ENCODE assay signal across 7 mouse cellular contexts in the genomic region with DNA sequence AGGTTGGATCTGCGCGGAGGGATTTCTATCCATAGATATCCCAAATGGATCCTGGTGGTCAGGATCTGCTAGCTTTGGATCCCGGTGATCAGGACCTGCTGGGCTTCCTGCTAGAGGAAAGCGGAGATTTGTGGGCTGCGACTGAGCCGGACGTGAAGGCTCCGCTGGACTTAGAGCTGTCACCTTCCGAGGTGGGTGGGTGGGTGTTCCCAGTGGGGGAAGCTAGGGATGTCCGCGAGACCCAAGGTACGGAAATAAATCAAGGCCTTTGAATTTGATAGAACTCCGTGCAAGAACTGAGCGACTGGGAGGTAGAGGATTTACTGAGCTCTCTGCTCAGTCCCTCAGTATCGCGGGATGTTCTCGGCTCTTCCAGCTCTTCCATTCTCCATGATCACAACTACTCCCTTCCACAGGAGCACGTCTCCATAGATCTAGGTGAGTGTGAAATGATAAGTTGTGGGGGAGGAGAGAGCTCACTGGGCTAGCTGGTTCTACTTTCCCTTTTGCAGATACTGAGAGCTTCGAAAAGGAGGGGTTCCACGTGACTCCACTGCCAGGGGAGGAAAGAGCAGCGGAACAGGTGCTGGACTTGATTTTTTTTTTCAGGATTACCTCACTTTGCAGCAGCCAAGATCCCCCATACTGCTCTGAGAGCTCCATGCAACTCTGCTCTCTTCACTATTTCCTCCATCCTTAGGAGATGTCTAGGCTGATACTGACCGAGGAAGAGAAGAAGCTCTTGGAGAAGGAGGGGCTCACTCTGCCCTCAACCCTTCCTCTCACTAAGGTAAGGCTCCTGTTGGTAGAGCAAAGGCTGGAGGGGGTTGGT. TPM values are rescaled to one million over a fixed set of nuclear protein-coding genes. Genes with fewer than 3 reads are reported as not detected.
DNase-seq lines count a peak whose midpoint lies in the region; ATAC-seq lines count a peak whose summit lies in the region.

No protein-coding gene starts in this region.

- WGBS in lung, embryonic 16.5 days = 3% methylated on average over 22 of the region's 22 CpGs
- WGBS in embryonic facial prominence, embryonic 12.5 days = 7% methylated on average over 22 of the region's 22 CpGs
- 3% methylated on average over 22 of the region's 22 CpGs for WGBS in intestine, embryonic 16.5 days
- WGBS in neural tube, embryonic 12.5 days = 8% methylated on average over 22 of the region's 22 CpGs

- peak overlapping the region; percentile 96 for H3K9ac ChIP-seq in lung, embryonic 16.5 days (ENCODE audit: low read length)
- peak overlapping the region; percentile 95 for H3K9ac ChIP-seq in embryonic facial prominence, embryonic 12.5 days
- peak overlapping the region; percentile 95 for H3K9ac ChIP-seq in intestine, embryonic 16.5 days (ENCODE audit: low read depth, low read length)
- H3K9ac ChIP-seq in neural tube, embryonic 12.5 days = peak overlapping the region; percentile 77

- peak overlapping the region; percentile 100 for H3K27ac ChIP-seq in lung, embryonic 16.5 days (ENCODE audit: low read length)
- peak overlapping the region; percentile 99; the same call in 1 of the 2 replicates for H3K27ac ChIP-seq in embryonic facial prominence, embryonic 12.5 days
- H3K27ac ChIP-seq in intestine, embryonic 16.5 days (ENCODE audit: low read length) = peak overlapping the region; percentile 100
- H3K27ac ChIP-seq in neural tube, embryonic 12.5 days = peak overlapping the region; percentile 69; the same call in 1 of the 2 replicates

- H3K36me3 ChIP-seq in lung, embryonic 16.5 days (ENCODE audit: control insufficient read depth, insufficient read depth, low read length) = peaks cover 34% of the 10 kb centered on the region
- H3K36me3 ChIP-seq in embryonic facial prominence, embryonic 12.5 days = peaks cover 35% of the 10 kb centered on the region
- H3K36me3 ChIP-seq in intestine, embryonic 16.5 days (ENCODE audit: control insufficient read depth, insufficient read depth, low read length) = peaks cover 14% of the 10 kb centered on the region
- peaks cover 40% of the 10 kb centered on the region for H3K36me3 ChIP-seq in neural tube, embryonic 12.5 days

- DNase-seq in lung, postnatal 4 days = no peak
- DNase-seq in left cerebral cortex, adult 11 months (ENCODE audit: low spot score) = no peak

- ATAC-seq in lung, embryonic 16.5 days (ENCODE audit: low read depth) = no peak; the same call in 1 of the 2 replicates
- ATAC-seq in embryonic facial prominence, embryonic 12.5 days (ENCODE audit: insufficient number of reproducible peaks, insufficient read depth, low FRiP score, low TSS enrichment) = peak; percentile 2; the same call in 1 of the 2 replicates
- ATAC-seq in intestine, embryonic 16.5 days = peak; percentile 28
- ATAC-seq in neural tube, embryonic 12.5 days (ENCODE audit: low FRiP score, low read depth) = peak; percentile 17
- no peak for ATAC-seq in erythroid progenitor cell, adult 5-6 weeks (replicated peaks; ENCODE audit: low FRiP score, poor library complexity, severe bottlenecking)

- H3K4me1 ChIP-seq in lung, embryonic 16.5 days (replicated peaks; ENCODE audit: control insufficient read depth, insufficient read depth, low read length) = peaks cover 44% of the 10 kb centered on the region
- peaks cover 44% of the 10 kb centered on the region for H3K4me1 ChIP-seq in embryonic facial prominence, embryonic 12.5 days
- H3K4me1 ChIP-seq in intestine, embryonic 16.5 days (ENCODE audit: control insufficient read depth, insufficient read depth, low read length) = peaks cover 40% of the 10 kb centered on the region
- peaks cover 47% of the 10 kb centered on the region for H3K4me1 ChIP-seq in neural tube, embryonic 12.5 days

- H3K4me3 ChIP-seq in lung, embryonic 16.5 days (ENCODE audit: low read length) = peak overlapping the region; percentile 88
- peak overlapping the region; percentile 93 for H3K4me3 ChIP-seq in embryonic facial prominence, embryonic 12.5 days
- peak overlapping the region; percentile 71 for H3K4me3 ChIP-seq in intestine, embryonic 16.5 days (ENCODE audit: low read length)
- H3K4me3 ChIP-seq in neural tube, embryonic 12.5 days = peak overlapping the region; percentile 67

- H3K4me2 ChIP-seq in lung, embryonic 16.5 days (ENCODE audit: low read depth, low read length) = peak overlapping the region; percentile 66
- H3K4me2 ChIP-seq in embryonic facial prominence, embryonic 12.5 days (replicated peaks) = peak overlapping the region; percentile 82
- peak overlapping the region; percentile 90 for H3K4me2 ChIP-seq in intestine, embryonic 16.5 days (ENCODE audit: low read depth, low read length)
- H3K4me2 ChIP-seq in neural tube, embryonic 12.5 days (replicated peaks) = peak overlapping the region; percentile 85

- H3K27me3 ChIP-seq in lung, embryonic 16.5 days (ENCODE audit: control insufficient read depth, insufficient read depth, low read depth, low read length) = no peaks in the 10 kb centered on the region
- H3K27me3 ChIP-seq in embryonic facial prominence, embryonic 12.5 days = no peaks in the 10 kb centered on the region
- no peaks in the 10 kb centered on the region for H3K27me3 ChIP-seq in intestine, embryonic 16.5 days (replicated peaks; ENCODE audit: control insufficient read depth, insufficient read depth, low read length)
- no peaks in the 10 kb centered on the region for H3K27me3 ChIP-seq in neural tube, embryonic 12.5 days (replicated peaks)

- no peaks in the 10 kb centered on the region for H3K9me3 ChIP-seq in lung, embryonic 16.5 days (ENCODE audit: control insufficient read depth, low read length)
- H3K9me3 ChIP-seq in embryonic facial prominence, embryonic 12.5 days = no peaks in the 10 kb centered on the region
- H3K9me3 ChIP-seq in intestine, embryonic 16.5 days (ENCODE audit: control insufficient read depth, low read length) = no peaks in the 10 kb centered on the region
- no peaks in the 10 kb centered on the region for H3K9me3 ChIP-seq in neural tube, embryonic 12.5 days

RNA-seq across cellular contexts. Expression of a gene that starts 0.5 kb away (rescaled TPM):
- 68.7 and 84.9 TPM in 2 replicates for polyA plus RNA-seq in lung, embryonic 16.5 days (2015; fragmentation: Nextera tagmentation; extraction: Ambion mirVana)
- polyA plus RNA-seq in embryonic facial prominence, embryonic 12.5 days (2016; fragmentation: Nextera tagmentation; extraction: Ambion mirVana) = 71.0 and 73.9 TPM in 2 replicates
- 41.2 and 41.9 TPM in 2 replicates for polyA plus RNA-seq in intestine, embryonic 16.5 days (2015; fragmentation: Nextera tagmentation; extraction: Ambion mirVana)
- polyA plus RNA-seq in neural tube, embryonic 12.5 days (2016; fragmentation: Nextera tagmentation; extraction: Ambion mirVana) = 59.6 and 65.6 TPM in 2 replicates
- 111 and 144 TPM in 2 replicates for total RNA-seq in erythroid progenitor cell, adult 5-6 weeks (2015; ENCODE audit: low replicate concordance)
- total RNA-seq in erythroid progenitor cell, adult 5-6 weeks (2017; ENCODE audit: low replicate concordance) = 643 and 746 TPM in 2 replicates

RNA-seq across cellular contexts. Expression of a gene that starts 0.9 kb away (rescaled TPM):
- 69.5 and 70.9 TPM in 2 replicates for polyA plus RNA-seq in lung, embryonic 16.5 days (2015; fragmentation: Nextera tagmentation; extraction: Ambion mirVana)
- polyA plus RNA-seq in embryonic facial prominence, embryonic 12.5 days (2016; fragmentation: Nextera tagmentation; extraction: Ambion mirVana) = 43.5 and 49.9 TPM in 2 replicates
- 78.7 and 80.5 TPM in 2 replicates for polyA plus RNA-seq in intestine, embryonic 16.5 days (2015; fragmentation: Nextera tagmentation; extraction: Ambion mirVana)
- polyA plus RNA-seq in neural tube, embryonic 12.5 days (2016; fragmentation: Nextera tagmentation; extraction: Ambion mirVana) = 68.0 and 71.0 TPM in 2 replicates
- total RNA-seq in erythroid progenitor cell, adult 5-6 weeks (2015; ENCODE audit: low replicate concordance) = 8.0 and 12.3 TPM in 2 replicates
- 9.6 and 45.0 TPM in 2 replicates for total RNA-seq in erythroid progenitor cell, adult 5-6 weeks (2017; ENCODE audit: low replicate concordance)

RNA-seq across cellular contexts. Expression of a gene that starts 15.5 kb away (rescaled TPM):
- 23.1 and 25.0 TPM in 2 replicates for polyA plus RNA-seq in lung, embryonic 16.5 days (2015; fragmentation: Nextera tagmentation; extraction: Ambion mirVana)
- 33.8 and 37.7 TPM in 2 replicates for polyA plus RNA-seq in embryonic facial prominence, embryonic 12.5 days (2016; fragmentation: Nextera tagmentation; extraction: Ambion mirVana)
- polyA plus RNA-seq in intestine, embryonic 16.5 days (2015; fragmentation: Nextera tagmentation; extraction: Ambion mirVana) = 18.2 and 19.5 TPM in 2 replicates
- polyA plus RNA-seq in neural tube, embryonic 12.5 days (2016; fragmentation: Nextera tagmentation; extraction: Ambion mirVana) = 29.5 and 36.3 TPM in 2 replicates
- total RNA-seq in erythroid progenitor cell, adult 5-6 weeks (2015; ENCODE audit: low replicate concordance) = 29.2 and 31.0 TPM in 2 replicates
- 10.1 and 32.7 TPM in 2 replicates for total RNA-seq in erythroid progenitor cell, adult 5-6 weeks (2017; ENCODE audit: low replicate concordance)

RNA-seq across cellular contexts. Expression of a gene that starts 15.7 kb away (rescaled TPM):
- 21.0 and 21.3 TPM in 2 replicates for polyA plus RNA-seq in lung, embryonic 16.5 days (2015; fragmentation: Nextera tagmentation; extraction: Ambion mirVana)
- polyA plus RNA-seq in embryonic facial prominence, embryonic 12.5 days (2016; fragmentation: Nextera tagmentation; extraction: Ambion mirVana) = 32.0 and 34.0 TPM in 2 replicates
- 12.5 and 12.9 TPM in 2 replicates for polyA plus RNA-seq in intestine, embryonic 16.5 days (2015; fragmentation: Nextera tagmentation; extraction: Ambion mirVana)
- 50.4 and 55.4 TPM in 2 replicates for polyA plus RNA-seq in neural tube, embryonic 12.5 days (2016; fragmentation: Nextera tagmentation; extraction: Ambion mirVana)
- 22.3 and 28.1 TPM in 2 replicates for total RNA-seq in erythroid progenitor cell, adult 5-6 weeks (2015; ENCODE audit: low replicate concordance)
- total RNA-seq in erythroid progenitor cell, adult 5-6 weeks (2017; ENCODE audit: low replicate concordance) = 23.5 and 32.1 TPM in 2 replicates

RNA-seq across cellular contexts. Expression of a gene that starts 21.3 kb away (rescaled TPM):
- 0.38 and 1.1 TPM in 2 replicates for polyA plus RNA-seq in lung, embryonic 16.5 days (2015; fragmentation: Nextera tagmentation; extraction: Ambion mirVana)
- 1.5 and 2.1 TPM in 2 replicates for polyA plus RNA-seq in embryonic facial prominence, embryonic 12.5 days (2016; fragmentation: Nextera tagmentation; extraction: Ambion mirVana)
- polyA plus RNA-seq in intestine, embryonic 16.5 days (2015; fragmentation: Nextera tagmentation; extraction: Ambion mirVana) = 1.0 TPM in 1 of 2 replicates, not detected in the other
- polyA plus RNA-seq in neural tube, embryonic 12.5 days (2016; fragmentation: Nextera tagmentation; extraction: Ambion mirVana) = 1.3 and 2.8 TPM in 2 replicates
- total RNA-seq in erythroid progenitor cell, adult 5-6 weeks (2015; ENCODE audit: low replicate concordance) = not detected in 2 replicates
- not detected in 2 replicates for total RNA-seq in erythroid progenitor cell, adult 5-6 weeks (2017; ENCODE audit: low replicate concordance)

Comparison
In these comparisons a context has a peak if more than half of its experiments do, and no peak if none do; other contexts are left out.
1. ATAC-seq: peak in embryonic facial prominence, embryonic 12.5 days (single experiment), intestine, embryonic 16.5 days (single experiment) and neural tube, embryonic 12.5 days (single experiment); none in lung, embryonic 16.5 days (single experiment) and erythroid progenitor cell, adult 5-6 weeks (single experiment).
2. Peak in every context shown above with its lines, with median percentiles within 50 percentile points of each other: H3K27ac ChIP-seq, H3K4me2 ChIP-seq, H3K4me3 ChIP-seq and H3K9ac ChIP-seq.